Mouse (Mus musculus) hindlimb bud, embryonic 11.5 days (tissue): Measurements from ENCODE around the gene Sema3e.

ENCODE experiments used
- DNase-seq: peaks from one replicate; pipeline ENCODE4 v3.0.0-alpha.2; 2012; ENCODE audit warnings: low read depth, low spot score; ENCODE audit errors: extremely low spot score

Sema3e gene

GRCm38 (mm10) chr5:14025205-14026124 is at the start of gene Sema3e:
Sema3e (plus strand) TSS chr5:14025276.
- DNase-seq: no peak

GRCm38 (mm10) chr5:13977576-13977975 is 47.5 kb upstream of the Sema3e start:
- no peak for DNase-seq

GRCm38 (mm10) chr5:13979156-13979555 is 45.9 kb upstream of the Sema3e start:
- no peak for DNase-seq

GRCm38 (mm10) chr5:13982417-13983054 is 42.5 kb upstream of the Sema3e start:
- no peak for DNase-seq

- no peak for DNase-seq
These were observed 41.5 kb upstream of the Sema3e start for GRCm38 (mm10) chr5:13983608-13984007.

GRCm38 (mm10) chr5:13985669-13986068 is 39.4 kb upstream of the Sema3e start:
- no peak for DNase-seq

- no peak for DNase-seq
These were observed 38.0 kb upstream of the Sema3e start for GRCm38 (mm10) chr5:13987123-13987522.

GRCm38 (mm10) chr5:13988023-13988422 is 37.1 kb upstream of the Sema3e start:
- DNase-seq: no peak

GRCm38 (mm10) chr5:13992734-13993396 is 32.2 kb upstream of the Sema3e start:
- no peak for DNase-seq

GRCm38 (mm10) chr5:14028341-14028740 is 3.3 kb downstream of the Sema3e start:
- DNase-seq: no peak

GRCm38 (mm10) chr5:14030796-14031195 is 5.7 kb downstream of the Sema3e start:
- DNase-seq: no peak

- DNase-seq: no peak
These were observed 7.0 kb downstream of the Sema3e start for GRCm38 (mm10) chr5:14032056-14032455.

- DNase-seq: no peak
These were observed 8.2 kb downstream of the Sema3e start for GRCm38 (mm10) chr5:14033302-14033701.

- no peak for DNase-seq
These were observed 13.9 kb downstream of the Sema3e start for GRCm38 (mm10) chr5:14038813-14039496.

GRCm38 (mm10) chr5:14040208-14040607 is 15.1 kb downstream of the Sema3e start:
- no peak for DNase-seq

- DNase-seq: no peak
These were observed 18.0 kb downstream of the Sema3e start for GRCm38 (mm10) chr5:14043116-14043515.

- no peak for DNase-seq
These were observed 18.9 kb downstream of the Sema3e start for GRCm38 (mm10) chr5:14043983-14044382.

GRCm38 (mm10) chr5:14048660-14049059 is 23.6 kb downstream of the Sema3e start:
- DNase-seq: no peak

GRCm38 (mm10) chr5:14054472-14054871 is 29.4 kb downstream of the Sema3e start:
- DNase-seq: no peak

GRCm38 (mm10) chr5:14059895-14060553 is 34.9 kb downstream of the Sema3e start:
- no peak for DNase-seq
